Mouse (Mus musculus) heart, embryonic 13.5 days (tissue): ENCODE results near the gene Ywhab. TPM values are rescaled to one million over a fixed set of nuclear protein-coding genes. Genes with fewer than 3 reads are reported as not detected.

Experiments
- ATAC-seq: fragments of 200-750 bp; cut with Nextera tagmentation; 2 replicates; pipeline ENCODE4 v1.8.0; 2017; ENCODE audit warnings: moderate TSS enrichment; ENCODE audit not compliant: insufficient number of reproducible peaks, low FRiP score, low TSS enrichment; ENCODE audit errors: extremely low read depth
- H3K27ac ChIP-seq: fragments of 300-500 bp; sonication (generic); replicated peaks from 2 replicates; pipeline ENCODE4 v1.5.1; 2015; ENCODE audit warnings: moderate library complexity, mild to moderate bottlenecking, inconsistent platforms
- H3K27me3 ChIP-seq: fragments of 300-500 bp; sonication (generic); replicated peaks from 2 replicates; pipeline ENCODE4 v1.6.1; 2015; ENCODE audit warnings: mild to moderate bottlenecking, inconsistent platforms
- H3K36me3 ChIP-seq: fragments of 300-500 bp; sonication (generic); 2 replicates; pipeline ENCODE4 v1.6.1; 2015; ENCODE audit warnings: mild to moderate bottlenecking, inconsistent platforms
- H3K4me1 ChIP-seq: fragments of 300-500 bp; sonication (generic); 2 replicates; pipeline ENCODE4 v1.6.1; 2015; ENCODE audit warnings: inconsistent platforms
- H3K4me2 ChIP-seq: fragments of 300-500 bp; sonication (generic); 2 replicates; pipeline ENCODE4 v1.6.1; 2015; ENCODE audit warnings: inconsistent platforms, mild to moderate bottlenecking, moderate library complexity
- H3K4me3 ChIP-seq: fragments of 300-500 bp; sonication (generic); 2 replicates; pipeline ENCODE4 v1.5.1; 2015; ENCODE audit warnings: moderate library complexity, mild to moderate bottlenecking, inconsistent platforms
- H3K9ac ChIP-seq: fragments of 300-500 bp; sonication (generic); 2 replicates; pipeline ENCODE4 v1.6.1; 2015; ENCODE audit warnings: inconsistent platforms, mild to moderate bottlenecking, moderate library complexity
- H3K9me3 ChIP-seq: fragments of 300-500 bp; sonication (generic); 2 replicates; pipeline ENCODE4 v1.6.1; 2016; ENCODE audit warnings: inconsistent platforms
- WGBS: fragments of 180-500 bp; shearing (Covaris S2); methylation state at CpG from one replicate; pipeline ENCODE4 v1.1.7; 2015; ENCODE audit warnings: mixed read lengths; 5-methylcytosine and 5-hydroxymethylcytosine counted together
- polyA plus RNA-seq: library from polyadenylated mRNA; unstranded; fragments of >200 nt; fragmentation: Nextera tagmentation; extraction: Ambion mirVana; gene quantifications from 2 replicates; pipeline ENCODE4 v1.2.1, GENCODE M21; 2015

Ywhab gene
- polyA plus RNA-seq, 1 experiment from 2014 or later, result 225 TPM

DNA sequence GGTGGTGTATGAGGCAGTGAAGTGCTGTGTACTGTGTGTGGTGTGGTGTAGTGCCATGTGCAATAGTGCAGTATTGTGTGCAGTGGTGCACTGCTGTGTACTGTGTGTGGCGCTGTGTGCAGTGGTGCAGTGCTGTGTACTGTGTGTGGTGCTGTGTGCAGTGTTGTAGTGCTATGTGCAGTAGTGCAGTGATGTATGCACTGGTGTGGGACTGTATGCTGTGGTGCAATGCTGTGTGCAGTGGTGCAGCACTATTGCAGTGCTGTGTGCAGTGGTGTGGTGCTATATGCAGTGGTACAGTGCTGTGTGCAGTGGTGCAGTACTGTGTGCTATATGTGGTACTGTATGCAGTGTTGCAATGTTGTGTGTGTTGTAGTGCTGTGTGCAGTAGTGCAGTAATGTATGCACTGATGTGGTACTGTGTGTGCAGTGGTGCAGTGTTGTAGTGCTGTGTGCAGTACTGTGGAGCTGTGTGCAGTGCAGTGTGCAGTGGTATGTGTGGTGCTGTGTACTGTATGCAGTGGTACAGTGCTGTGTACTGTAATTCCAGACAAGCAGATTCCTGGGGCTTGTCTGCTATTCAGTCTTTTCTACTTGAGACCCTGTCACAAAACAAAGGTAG is 43.8 kb downstream of the Ywhab start:
- WGBS, result 96% methylated on average over 1 of the region's 1 CpGs
- H3K4me3 ChIP-seq, result no peak overlapping the region
- no peaks in the 10 kb centered on the region for H3K36me3 ChIP-seq
- no peak overlapping the region for H3K4me2 ChIP-seq
- peaks cover 6% of the 10 kb centered on the region; the same call in 1 of the 2 replicates for H3K27me3 ChIP-seq
- no peaks in the 10 kb centered on the region for H3K9me3 ChIP-seq
- no peak overlapping the region for H3K27ac ChIP-seq
- no peak; the same call in 1 of the 2 replicates for ATAC-seq
- no peak overlapping the region for H3K9ac ChIP-seq
- H3K4me1 ChIP-seq, result peaks cover 9% of the 10 kb centered on the region

DNA sequence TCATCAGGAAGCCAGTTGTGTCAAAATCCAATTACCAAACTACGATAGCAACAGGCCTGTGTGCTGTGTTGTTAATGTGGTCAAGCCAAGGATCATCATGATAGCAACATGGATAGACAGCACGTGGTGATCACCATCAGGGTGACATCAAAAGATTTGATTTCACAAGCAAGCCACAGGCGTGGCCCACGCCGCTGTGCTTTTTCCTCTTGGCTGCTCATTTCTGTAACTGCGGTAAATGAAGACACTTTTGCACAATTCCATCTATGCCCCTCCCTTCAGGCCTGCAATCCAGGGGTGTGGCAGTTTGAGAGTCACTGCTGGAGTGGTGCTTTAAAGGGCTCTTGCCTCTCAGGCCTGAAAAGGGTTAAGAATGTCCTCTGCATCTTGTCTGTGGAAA is 46.2 kb downstream of the Ywhab start:
- no peak for ATAC-seq
- 82% methylated on average over 6 of the region's 6 CpGs for WGBS

DNA sequence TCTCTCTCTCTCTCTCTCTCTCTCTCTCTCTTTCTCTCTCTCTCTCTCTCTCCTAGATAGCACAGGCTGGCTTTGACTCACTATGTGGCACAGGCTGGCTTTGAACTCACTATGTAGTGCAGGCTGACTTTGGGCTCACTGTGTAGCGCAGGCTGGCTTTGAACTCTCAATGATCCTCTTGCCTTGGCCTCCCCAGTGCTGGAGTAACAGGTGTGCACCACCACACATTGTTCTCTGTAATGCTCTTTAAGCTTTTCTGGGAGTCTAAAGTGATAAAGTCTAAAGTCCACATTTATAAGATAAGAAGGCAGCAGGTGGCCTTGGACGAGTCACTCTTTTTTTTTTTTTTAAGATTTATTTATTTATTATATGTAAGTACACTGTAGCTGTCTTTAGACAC is 46.8 kb downstream of the Ywhab start:
- H3K27ac ChIP-seq, result no peak overlapping the region
- H3K4me3 ChIP-seq, result no peak overlapping the region
- ATAC-seq, result no peak
- H3K36me3 ChIP-seq, result no peaks in the 10 kb centered on the region
- peaks cover 18% of the 10 kb centered on the region for H3K27me3 ChIP-seq
- WGBS, result 74% methylated on average over 2 of the region's 2 CpGs
- no peak overlapping the region for H3K9ac ChIP-seq
- H3K4me2 ChIP-seq, result no peak overlapping the region
- peaks cover 6% of the 10 kb centered on the region for H3K4me1 ChIP-seq
- H3K9me3 ChIP-seq, result no peaks in the 10 kb centered on the region

More for the DNA sequence above, 46.2 kb downstream of the Ywhab start:
- Histone ChIP-seq H3K4me1 (peaks cover 9% of the 10 kb centered on the region), H3K9me3 (no peaks in the 10 kb centered on the region), H3K27me3 (peaks cover 18% of the 10 kb centered on the region), H3K4me2 (no peak overlapping the region), H3K4me3 (no peak overlapping the region), H3K9ac (no peak overlapping the region), H3K36me3 (no peaks in the 10 kb centered on the region), H3K27ac (no peak overlapping the region)

DNA sequence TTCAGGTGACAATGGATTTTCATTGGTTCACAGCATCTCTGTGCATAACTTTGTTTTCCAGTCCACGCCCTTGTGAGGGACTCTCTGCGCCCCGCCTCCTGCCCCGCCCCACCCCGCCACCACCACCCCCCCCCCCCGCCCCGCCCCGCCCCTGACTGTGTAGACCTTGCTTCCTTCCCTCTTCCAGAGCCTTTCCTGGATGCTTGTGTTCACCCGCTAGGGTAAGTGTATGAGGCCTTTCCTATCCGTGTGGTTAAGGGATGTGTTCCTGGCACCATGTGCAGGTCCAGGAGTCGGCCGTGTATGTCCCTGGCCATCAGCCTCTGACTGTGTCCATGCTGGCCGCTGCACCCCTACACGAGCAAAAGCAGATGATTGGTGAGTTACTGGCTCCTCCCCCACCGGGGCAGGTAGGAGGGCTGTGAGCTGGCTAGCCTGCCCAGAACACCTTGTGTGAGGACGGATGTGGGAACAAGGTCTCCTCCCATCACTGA is 52.5 kb downstream of the Ywhab start:
- peaks cover 20% of the 10 kb centered on the region for H3K27me3 ChIP-seq
- peak overlapping the region; percentile 36 for H3K4me3 ChIP-seq
- WGBS, result 10% methylated on average over 16 of the region's 16 CpGs
- H3K4me2 ChIP-seq, result peak overlapping the region; percentile 60
- no peaks in the 10 kb centered on the region for H3K4me1 ChIP-seq
- no peak overlapping the region for H3K27ac ChIP-seq
- ATAC-seq, result peak; percentile 60; the same call in 1 of the 2 replicates
- H3K9me3 ChIP-seq, result no peaks in the 10 kb centered on the region
- peak overlapping the region; percentile 44 for H3K9ac ChIP-seq
- H3K36me3 ChIP-seq, result peaks cover 13% of the 10 kb centered on the region

DNA sequence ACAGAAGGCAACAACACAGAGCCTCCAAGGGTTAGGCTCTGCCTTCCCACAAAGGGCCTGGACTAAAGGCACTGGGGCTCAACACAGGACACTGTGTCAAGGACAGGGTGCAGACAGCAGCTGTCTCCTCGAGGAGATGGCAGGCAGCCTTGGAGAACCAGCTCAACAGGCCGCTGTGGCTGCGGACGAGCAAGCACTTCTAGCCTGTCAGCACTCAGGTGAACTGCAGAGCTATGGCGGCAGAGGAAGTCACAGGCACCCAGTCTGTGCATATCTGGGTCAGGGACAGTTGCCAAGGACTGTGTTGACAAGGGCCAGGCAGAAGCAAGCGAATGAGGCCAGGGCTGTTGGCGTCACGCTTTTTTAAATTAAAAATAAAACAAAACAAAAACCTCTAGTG is 59.0 kb downstream of the Ywhab start:
- H3K4me3 ChIP-seq, result no peak overlapping the region
- peak overlapping the region; percentile 73 for H3K27ac ChIP-seq
- WGBS, result 39% methylated on average over 8 of the region's 8 CpGs
- H3K4me1 ChIP-seq, result peaks cover 21% of the 10 kb centered on the region
- H3K36me3 ChIP-seq, result peaks cover 71% of the 10 kb centered on the region
- H3K27me3 ChIP-seq, result peaks cover 4% of the 10 kb centered on the region; the same call in 1 of the 2 replicates
- peak; percentile 60; the same call in 1 of the 2 replicates for ATAC-seq
- H3K9me3 ChIP-seq, result no peaks in the 10 kb centered on the region
- 0 out of 2 replicates have a peak overlapping the region, but pooled peaks have one; percentile 16 for H3K9ac ChIP-seq
- H3K4me2 ChIP-seq, result peak overlapping the region; percentile 36

DNA sequence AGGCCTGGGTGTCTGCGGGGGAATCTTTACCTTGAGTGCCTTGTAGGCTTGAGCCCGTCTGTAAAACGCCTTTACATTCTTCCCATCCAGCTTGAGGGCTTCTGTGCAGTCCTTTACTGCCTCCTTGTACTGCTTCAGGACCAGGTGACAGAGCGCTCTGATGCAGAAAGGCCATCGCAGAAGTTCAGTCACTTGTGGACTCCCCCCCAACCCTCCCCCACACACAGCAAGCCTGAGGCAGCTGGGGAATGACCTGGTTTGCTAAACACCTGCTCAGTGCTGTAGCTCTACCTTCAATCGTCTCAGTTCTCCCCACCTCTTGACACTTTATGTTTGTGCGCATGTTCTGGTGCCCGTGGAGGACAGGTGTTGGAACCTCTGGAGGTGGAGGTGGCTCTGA is 59.9 kb downstream of the Ywhab start:
- Histone ChIP-seq H3K9me3 (no peaks in the 10 kb centered on the region), H3K36me3 (peaks cover 80% of the 10 kb centered on the region), H3K27me3 (peaks cover 4% of the 10 kb centered on the region; the same call in 1 of the 2 replicates), H3K9ac (no peak overlapping the region), H3K27ac (peak overlapping the region; percentile 73; the same call in 1 of the 2 replicates), H3K4me3 (no peak overlapping the region), H3K4me2 (no peak overlapping the region), H3K4me1 (peaks cover 21% of the 10 kb centered on the region)
- ATAC-seq, result no peak
- 83% methylated on average over 8 of the region's 8 CpGs for WGBS

DNA sequence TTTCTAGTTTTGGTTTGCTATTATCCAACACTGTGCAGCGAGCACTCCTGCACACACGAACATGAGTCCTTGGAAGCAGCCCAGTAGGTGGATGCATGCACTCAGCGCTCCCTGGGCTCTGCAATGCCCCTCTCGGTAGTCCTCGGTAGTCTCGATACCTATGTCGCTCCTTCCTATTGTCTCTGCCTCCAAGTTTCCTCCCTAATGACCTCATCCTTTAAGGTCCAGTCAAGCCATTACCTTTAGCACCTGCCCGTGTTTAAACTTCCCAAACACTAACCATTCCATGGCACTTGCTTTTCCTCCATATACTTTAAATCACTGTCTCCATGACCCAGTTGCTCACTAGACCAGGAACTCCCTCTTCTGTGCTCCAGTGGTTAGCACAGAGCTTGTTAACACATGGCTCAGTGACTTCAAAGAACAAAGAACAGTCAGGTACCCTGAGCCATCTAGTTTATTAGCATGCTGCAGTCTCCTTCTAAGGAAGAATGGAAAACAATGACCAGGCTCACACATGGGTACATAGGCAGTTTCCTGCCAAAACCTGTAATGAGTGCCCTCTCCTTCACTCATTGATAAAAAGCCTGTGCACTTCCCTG is 65.0 kb downstream of the Ywhab start:
- H3K36me3 ChIP-seq, result peaks cover 93% of the 10 kb centered on the region
- WGBS, result 92% methylated on average over 8 of the region's 8 CpGs
- no peak overlapping the region for H3K9ac ChIP-seq
- no peaks in the 10 kb centered on the region for H3K9me3 ChIP-seq
- H3K27me3 ChIP-seq, result no peaks in the 10 kb centered on the region
- ATAC-seq, result no peak
- H3K4me3 ChIP-seq, result no peak overlapping the region
- H3K27ac ChIP-seq, result no peak overlapping the region
- no peak overlapping the region for H3K4me2 ChIP-seq
- H3K4me1 ChIP-seq, result peaks cover 12% of the 10 kb centered on the region

Other genes with a start within 250 kb of the Ywhab start
- gene Ada, start 244.7 kb upstream of the Ywhab start, polyA plus RNA-seq, result 3.6 and 3.7 TPM in 2 replicates
- gene Ccn5, start 174.1 kb upstream of the Ywhab start, polyA plus RNA-seq, result 0.16 and 0.28 TPM in 2 replicates
- not detected in 2 replicates for gene Kcnk15, start 141.3 kb upstream of the Ywhab start, polyA plus RNA-seq
- 0.21 and 0.46 TPM in 2 replicates for gene Rims4, start 76.3 kb upstream of the Ywhab start, polyA plus RNA-seq
- gene Pabpc1l, start 30.5 kb downstream of the Ywhab start, polyA plus RNA-seq, result 0.83 and 0.98 TPM in 2 replicates
- 14.0 and 14.2 TPM in 2 replicates for gene Stk4, start 75.4 kb downstream of the Ywhab start, polyA plus RNA-seq
- gene Tomm34, start 76.2 kb downstream of the Ywhab start, polyA plus RNA-seq, result 52.7 and 53.9 TPM in 2 replicates
- 0.21 and 0.29 TPM in 2 replicates for gene Kcns1, start 176.2 kb downstream of the Ywhab start, polyA plus RNA-seq
- gene Wfdc5, start 187.8 kb downstream of the Ywhab start, polyA plus RNA-seq, result not detected in 2 replicates
- not detected in 2 replicates for gene Wfdc12, start 195.6 kb downstream of the Ywhab start, polyA plus RNA-seq
- gene Wfdc15a, start 205.2 kb downstream of the Ywhab start, polyA plus RNA-seq, result not detected in 2 replicates
- gene Wfdc15b, start 226.7 kb downstream of the Ywhab start, polyA plus RNA-seq, result 0.33 TPM in 1 of 2 replicates, not detected in the other
- not detected in 2 replicates for gene Svs2, start 243.5 kb downstream of the Ywhab start, polyA plus RNA-seq